Mouse (Mus musculus) erythroblast, embryonic 14.5 days (primary cell): Measurements from ENCODE around the gene Pdx1. TPM values are rescaled to one million over a fixed set of nuclear protein-coding genes. Genes with fewer than 3 reads are reported as not detected.

ENCODE experiments used
- H3K27me3 ChIP-seq: 2 replicates; pipeline ENCODE4 v1.6.1; 2012; ENCODE audit warnings: inconsistent platforms; ENCODE audit not compliant: control insufficient read depth
- H3K36me3 ChIP-seq: 2 replicates; pipeline ENCODE4 v1.6.1; 2012; ENCODE audit warnings: mild to moderate bottlenecking, inconsistent platforms; ENCODE audit not compliant: control insufficient read depth
- H3K4me1 ChIP-seq: 2 replicates; pipeline ENCODE4 v1.6.1; 2012; ENCODE audit warnings: inconsistent platforms; ENCODE audit not compliant: control insufficient read depth
- H3K4me3 ChIP-seq: replicated peaks from 2 replicates; pipeline ENCODE3; 2012; ENCODE audit warnings: moderate library complexity, mild to moderate bottlenecking, inconsistent platforms
- H3K9me3 ChIP-seq: 2 replicates; pipeline ENCODE4 v1.6.1; 2012; ENCODE audit warnings: low read length, inconsistent platforms, mixed read lengths; ENCODE audit not compliant: control insufficient read depth
- GATA1 ChIP-seq: IDR thresholded peaks from 2 replicates; pipeline ENCODE4 v1.6.1; 2012; ENCODE audit warnings: low read length, inconsistent platforms, mixed read lengths
- TAL1 ChIP-seq: IDR thresholded peaks from 3 replicates; pipeline ENCODE4 v1.6.1; 2012; ENCODE audit warnings: low read length, inconsistent platforms, mixed read lengths
- polyA plus RNA-seq: library from polyadenylated mRNA; stranded (reverse); fragments of >175 nt; gene quantifications from 2 replicates; pipeline ENCODE4 v1.2.3, GENCODE M21; 2012

The Pdx1 gene
- polyA plus RNA-seq, 1 experiment: not detected

DNA sequence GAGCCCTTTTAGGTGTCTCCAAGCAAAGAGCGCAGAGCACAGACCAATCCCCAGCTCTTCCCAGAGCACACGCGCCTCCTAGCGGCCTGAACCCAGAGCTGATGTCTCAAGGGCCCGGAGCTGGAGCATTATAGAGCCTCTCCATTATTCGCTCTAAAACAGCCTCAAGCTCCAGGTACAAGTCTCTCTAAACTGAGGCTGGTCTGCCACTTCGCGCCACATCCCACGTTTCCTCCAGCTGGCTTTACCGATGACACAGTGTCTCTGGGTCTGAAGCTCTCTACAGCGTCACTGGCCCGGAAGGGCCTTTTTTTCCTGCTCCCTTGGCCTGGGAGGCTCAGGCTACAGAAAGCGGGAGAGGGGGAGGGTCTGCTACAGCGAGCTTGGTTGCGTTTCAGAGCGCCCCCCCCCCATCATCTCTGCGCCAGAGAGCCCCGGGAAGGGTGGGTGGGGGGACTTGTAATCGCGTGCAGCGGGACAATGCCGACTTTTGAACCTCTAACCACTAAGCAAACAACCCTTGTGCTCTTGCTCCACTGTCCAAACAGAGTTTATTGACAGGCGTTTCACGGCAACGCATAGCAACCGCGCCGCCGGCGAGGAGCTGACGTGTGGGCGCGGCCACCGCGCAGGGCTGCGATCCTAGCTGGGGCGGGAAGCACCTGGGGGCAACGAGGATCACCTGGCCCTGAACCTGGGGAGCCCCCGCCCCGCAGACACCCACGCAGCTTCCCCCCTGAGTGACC lies 29.7 kb downstream of the Pdx1 start:
- TF ChIP-seq GATA1: no peak
- TF ChIP-seq TAL1: no peak
- Histone ChIP-seq H3K4me1 (no peaks in the 10 kb centered on the region), H3K9me3 (no peaks in the 10 kb centered on the region), H3K36me3 (no peaks in the 10 kb centered on the region), H3K27me3 (peaks cover 84% of the 10 kb centered on the region), H3K4me3 (no peak overlapping the region)

DNA sequence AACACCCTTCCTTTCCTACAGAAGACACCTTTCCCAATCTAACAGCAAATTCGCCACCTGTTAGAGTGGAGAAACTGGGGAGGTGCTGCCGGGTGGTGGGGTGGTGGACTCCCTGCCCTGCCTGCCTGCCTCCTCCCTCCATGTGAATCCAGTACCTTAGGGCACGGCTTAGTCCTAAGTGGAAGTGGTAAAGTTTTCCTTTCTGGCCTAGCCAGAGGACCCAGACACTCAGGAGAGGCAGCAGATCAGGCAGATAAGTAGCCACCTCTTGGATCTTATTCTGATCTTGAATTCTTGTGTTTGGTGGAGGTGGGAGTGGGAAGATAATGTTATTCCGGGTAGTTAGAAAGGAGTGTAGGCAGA lies 30.2 kb downstream of the Pdx1 start:
- no peak for TF ChIP-seq TAL1
- no peak for TF ChIP-seq GATA1
- Histone ChIP-seq H3K9me3 (no peaks in the 10 kb centered on the region), H3K27me3 (peaks cover 84% of the 10 kb centered on the region), H3K4me1 (no peaks in the 10 kb centered on the region), H3K4me3 (no peak overlapping the region), H3K36me3 (no peaks in the 10 kb centered on the region)

DNA sequence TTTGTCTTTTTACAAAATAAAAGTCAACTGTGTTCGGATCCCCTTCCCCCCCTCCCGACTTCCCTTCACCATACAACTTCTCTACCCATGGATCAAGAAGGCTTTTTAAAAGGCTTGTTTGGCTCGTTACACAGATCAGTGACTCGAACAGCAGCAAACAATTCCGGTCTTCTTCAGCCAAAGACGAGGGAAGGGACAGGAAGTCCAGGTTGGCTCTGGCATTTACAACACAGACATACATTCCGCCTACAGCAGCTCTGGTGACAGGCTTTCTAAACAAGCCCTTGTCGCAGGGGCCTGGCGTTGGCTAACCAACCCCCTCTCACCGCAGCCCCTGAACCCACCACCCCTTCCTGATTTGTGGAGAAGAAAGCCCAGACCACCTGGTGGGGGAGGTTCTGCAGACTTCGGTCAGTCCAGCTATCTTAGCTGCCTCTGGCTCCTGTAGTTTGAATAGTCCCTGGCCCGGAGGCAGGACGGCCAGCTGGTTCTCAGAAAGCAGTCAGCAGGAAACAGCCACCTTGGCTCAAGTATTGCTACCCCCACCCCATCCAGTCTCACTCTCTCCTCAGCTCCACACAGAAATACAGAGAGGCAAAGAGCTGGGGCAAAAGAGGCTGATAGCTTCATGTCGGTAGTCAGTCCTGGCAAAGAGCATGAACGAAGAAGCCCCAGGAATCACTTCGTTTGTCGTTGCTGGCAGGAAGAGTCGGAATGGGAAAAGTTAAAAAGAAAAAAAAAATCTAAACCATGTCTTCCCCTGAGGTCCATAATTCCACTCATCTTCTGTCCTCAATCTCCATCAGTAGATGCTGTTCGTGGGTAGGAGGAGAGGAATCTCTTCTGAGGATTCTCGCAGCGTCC lies 31.4 kb downstream of the Pdx1 start:
- no peaks in the 10 kb centered on the region for H3K4me1 ChIP-seq
- H3K36me3 ChIP-seq: no peaks in the 10 kb centered on the region
- H3K4me3 ChIP-seq: no peak overlapping the region
- TF ChIP-seq GATA1: no peak
- no peak for TF ChIP-seq TAL1
- no peaks in the 10 kb centered on the region for H3K9me3 ChIP-seq
- peaks cover 88% of the 10 kb centered on the region for H3K27me3 ChIP-seq

DNA sequence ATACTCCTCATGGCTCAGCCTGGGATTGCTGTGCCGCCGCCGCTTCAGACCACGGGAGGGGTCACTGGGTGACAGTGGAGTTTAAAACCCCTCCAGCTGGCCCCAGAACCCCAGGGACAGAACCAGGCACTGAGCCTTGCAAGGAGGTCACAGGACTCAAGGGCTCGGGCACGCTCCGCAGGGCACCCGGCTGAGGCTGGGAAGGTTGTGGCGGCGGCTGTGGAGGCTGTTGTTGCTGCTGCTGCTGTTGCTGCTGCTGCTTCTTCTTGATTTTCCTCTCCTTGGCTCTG lies 32.0 kb downstream of the Pdx1 start:
- no peak for TF ChIP-seq TAL1
- TF ChIP-seq GATA1: no peak
- no peaks in the 10 kb centered on the region for H3K4me1 ChIP-seq
- H3K27me3 ChIP-seq: peaks cover 94% of the 10 kb centered on the region
- no peaks in the 10 kb centered on the region; the same call in 1 of the 2 replicates for H3K9me3 ChIP-seq
- no peaks in the 10 kb centered on the region for H3K36me3 ChIP-seq
- no peak overlapping the region for H3K4me3 ChIP-seq

DNA sequence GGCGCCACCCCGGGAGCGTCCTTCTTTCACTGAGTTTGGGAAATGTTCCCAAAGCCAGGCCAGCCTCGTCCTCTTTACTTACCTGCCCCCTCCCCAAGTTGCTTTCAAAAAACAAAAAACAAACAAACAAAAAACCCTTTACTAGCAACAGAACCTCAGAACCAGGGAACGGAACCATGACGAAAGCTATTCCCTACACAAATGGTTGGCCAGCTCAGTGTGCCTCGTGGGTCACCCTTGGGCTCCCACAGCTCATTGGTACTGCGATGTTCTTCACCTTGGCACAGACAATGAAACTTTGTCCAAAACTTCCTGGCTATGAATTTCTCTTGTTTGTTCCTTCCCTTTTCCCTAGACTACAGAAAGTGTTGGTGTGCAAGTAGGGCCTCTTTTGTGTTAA lies 32.4 kb downstream of the Pdx1 start:
- TF ChIP-seq TAL1 (no peak), GATA1 (no peak)
- Histone ChIP-seq H3K4me1 (no peaks in the 10 kb centered on the region), H3K36me3 (no peaks in the 10 kb centered on the region), H3K4me3 (no peak overlapping the region), H3K27me3 (peaks cover 98% of the 10 kb centered on the region), H3K9me3 (no peaks in the 10 kb centered on the region; the same call in 1 of the 2 replicates)

DNA sequence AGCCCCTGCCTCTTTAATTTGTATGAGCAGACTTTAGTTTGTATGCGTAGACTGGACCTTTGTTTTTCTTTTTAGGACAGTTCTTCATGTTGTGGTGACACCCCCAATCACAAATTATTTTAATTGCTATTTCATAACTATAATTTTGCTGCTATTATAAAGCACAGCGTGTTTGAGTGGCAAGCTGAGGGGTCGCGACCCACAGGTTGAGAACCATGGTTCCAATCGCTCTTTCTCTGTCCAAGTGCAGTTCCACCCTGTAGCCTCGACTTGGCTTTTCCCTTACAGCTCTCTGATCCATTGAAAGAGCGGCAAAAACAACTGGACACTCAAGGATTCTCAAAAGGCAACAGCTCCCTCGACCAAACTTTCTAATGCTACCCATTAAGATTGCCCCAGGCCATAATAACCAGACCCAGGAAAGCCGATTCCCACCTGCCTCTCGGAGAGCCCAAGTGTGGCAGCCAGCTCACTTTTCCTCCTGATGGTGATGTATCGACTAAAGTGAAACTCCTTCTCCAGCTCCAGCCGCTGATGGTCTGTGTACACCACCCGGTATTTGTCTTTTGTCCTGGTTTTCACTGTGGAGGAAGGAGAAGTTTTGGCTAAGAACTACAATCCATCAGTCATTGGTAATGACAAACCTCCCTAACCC lies 33.1 kb downstream of the Pdx1 start:
- no peaks in the 10 kb centered on the region; the same call in 1 of the 2 replicates for H3K9me3 ChIP-seq
- TF ChIP-seq TAL1 (no peak), GATA1 (no peak)
- H3K36me3 ChIP-seq: no peaks in the 10 kb centered on the region
- peaks cover 98% of the 10 kb centered on the region for H3K27me3 ChIP-seq
- no peak overlapping the region for H3K4me3 ChIP-seq
- H3K4me1 ChIP-seq: no peaks in the 10 kb centered on the region

DNA sequence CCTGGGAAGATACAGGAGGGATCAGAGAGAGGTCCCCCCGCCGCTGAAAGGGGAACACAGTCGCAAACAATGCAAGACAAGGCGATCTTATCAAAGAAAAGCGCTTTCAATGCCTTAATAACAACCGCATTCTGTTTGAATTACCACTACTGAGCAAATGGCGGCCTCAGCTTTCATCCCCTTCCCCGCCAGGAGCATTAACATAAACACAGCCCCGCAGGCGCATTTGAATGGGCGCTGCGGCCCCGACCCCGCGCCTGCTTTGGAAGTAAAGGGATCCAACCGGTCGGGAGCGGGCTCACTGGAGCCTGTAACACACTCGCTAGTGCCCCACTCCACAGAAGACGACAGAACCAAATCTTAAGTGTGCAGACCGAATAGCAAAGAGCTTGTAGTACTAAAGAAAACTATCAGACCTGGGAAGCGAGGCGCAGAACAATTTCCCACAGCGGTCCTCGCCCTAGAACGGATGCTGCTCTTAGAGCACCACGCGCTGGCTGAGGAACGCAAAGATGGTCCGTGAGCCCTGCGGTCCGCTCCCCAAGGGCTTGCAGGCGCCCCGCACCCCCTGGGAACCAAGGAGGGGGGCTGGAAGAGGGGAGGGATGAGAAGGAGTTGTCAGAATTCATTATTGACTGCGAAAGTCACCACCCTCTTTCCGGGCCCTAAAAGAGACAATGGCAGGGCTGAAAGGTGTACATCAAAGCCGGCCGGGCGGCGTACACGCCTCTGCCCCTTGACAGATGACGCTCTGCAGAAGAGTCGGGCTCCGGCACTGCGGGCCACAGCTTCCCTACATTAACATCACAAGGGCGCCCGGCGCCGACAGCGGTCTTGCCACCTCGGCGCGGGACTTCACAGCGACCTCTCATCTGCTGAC lies 34.8 kb downstream of the Pdx1 start:
- no peak for TF ChIP-seq TAL1
- no peak for TF ChIP-seq GATA1
- Histone ChIP-seq H3K36me3 (no peaks in the 10 kb centered on the region), H3K4me1 (no peaks in the 10 kb centered on the region), H3K27me3 (peaks cover 100% of the 10 kb centered on the region), H3K4me3 (no peak overlapping the region), H3K9me3 (no peaks in the 10 kb centered on the region; the same call in 1 of the 2 replicates)

DNA sequence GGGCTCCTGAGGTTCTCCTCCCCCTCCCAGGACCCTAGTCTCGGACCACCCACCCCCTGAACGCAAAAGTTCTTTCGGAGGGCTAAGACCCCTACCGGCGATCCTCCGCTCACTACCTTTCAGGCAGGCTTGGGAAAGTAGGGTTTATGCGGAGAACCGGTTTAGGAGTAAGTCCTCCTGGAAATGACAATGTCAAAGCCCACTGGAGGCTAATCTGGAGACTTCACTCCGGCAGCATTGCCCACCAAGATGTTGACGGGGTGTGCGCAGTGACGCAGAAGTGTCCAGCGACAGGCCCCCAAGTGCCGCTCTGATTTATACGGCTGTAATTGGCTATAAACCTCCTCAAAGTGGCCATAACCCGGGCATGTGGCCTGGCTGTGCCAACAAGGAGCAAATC lies 35.4 kb downstream of the Pdx1 start:
- Histone ChIP-seq H3K27me3 (peaks cover 99% of the 10 kb centered on the region), H3K4me3 (no peak overlapping the region), H3K9me3 (no peaks in the 10 kb centered on the region; the same call in 1 of the 2 replicates), H3K4me1 (no peaks in the 10 kb centered on the region), H3K36me3 (no peaks in the 10 kb centered on the region)
- TF ChIP-seq GATA1 (no peak), TAL1 (no peak)
